Mouse (Mus musculus): ENCODE measurements around the gene Vsnl1.

DNA sequence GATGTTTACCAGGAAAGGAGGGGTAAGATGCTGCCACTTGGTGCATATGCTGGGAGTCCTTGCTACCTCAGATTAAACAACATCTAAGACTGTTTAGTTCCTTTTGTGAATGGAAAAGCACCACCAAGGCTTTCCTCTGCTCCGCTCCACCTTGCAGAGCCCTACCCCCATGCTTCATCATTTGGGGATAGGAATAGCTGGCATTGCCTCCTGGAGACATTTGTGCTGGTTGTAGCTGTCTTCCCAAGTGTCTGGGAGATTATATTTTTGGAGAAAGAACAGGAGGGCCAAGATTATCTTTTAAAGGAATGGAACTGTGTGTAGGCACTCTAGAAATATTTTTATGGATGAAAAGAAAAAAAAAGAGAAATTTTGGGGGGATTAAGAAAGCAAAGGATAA is 3.3 kb downstream of the Vsnl1 start:
- TF ChIP-seq POLR2A (IDR thresholded peaks at IDR 0.05; ENCODE audit: low read depth, low read length) (no peak), CTCF (conservative IDR thresholded peaks at IDR 0.05; ENCODE audit: insufficient read depth, insufficient read length, low read depth, low read length) (no peak)
